In the genomic region with DNA sequence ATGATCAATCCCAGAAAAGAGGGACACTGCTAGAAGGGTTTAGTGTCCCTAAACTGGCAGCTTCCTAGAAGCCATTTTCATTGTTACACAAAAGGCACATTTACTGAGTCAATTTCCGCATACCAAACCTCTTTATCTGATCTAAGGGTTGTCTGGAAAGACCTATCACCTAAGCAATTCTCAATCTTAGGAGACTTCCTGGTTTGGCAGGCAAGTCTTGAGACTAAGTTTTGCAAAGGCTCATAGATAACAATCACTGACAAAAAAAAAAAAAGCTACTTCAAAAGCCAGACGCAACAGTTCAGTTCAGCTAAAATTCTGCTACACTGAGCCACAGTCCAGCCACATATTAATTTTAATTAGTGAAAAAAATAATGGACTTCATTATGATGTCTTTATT, we compare ENCODE assay signal across 20 mouse cellular contexts. TPM values are rescaled to one million over a fixed set of nuclear protein-coding genes. Genes with fewer than 3 reads are reported as not detected.
A peak's percentile ranks its signal among the peaks of the same experiment; 100 is the strongest.
DNase-seq lines count a peak whose midpoint lies in the region; ATAC-seq and TF ChIP-seq lines count a peak whose summit lies in the region.
"Had no signal": no experiment of that assay in that cellular context is flagged by ENCODE, and none has a peak within 500 bp of the region (broad histone marks: within the 10 kb centered on the region; RNA-seq: fewer than 3 reads in every experiment).

No protein-coding gene starts in this region.

- H3K9me3 ChIP-seq in G1E (replicated peaks) = no peaks in the 10 kb centered on the region
- H3K9me3 ChIP-seq in intestine, embryonic 16.5 days (ENCODE audit: control insufficient read depth, low read length) = no peaks in the 10 kb centered on the region
- H3K9me3 ChIP-seq: embryonic facial prominence, embryonic 12.5 days; forebrain, embryonic 15.5 days; heart, embryonic 13.5 days; hindbrain, embryonic 15.5 days had no signal

- peaks cover 9% of the 10 kb centered on the region for H3K4me1 ChIP-seq in G1E (ENCODE audit: insufficient read depth, low read depth, low read length)
- no peaks in the 10 kb centered on the region for H3K4me1 ChIP-seq in intestine, embryonic 16.5 days (ENCODE audit: control insufficient read depth, insufficient read depth, low read length)
- no peaks in the 10 kb centered on the region for H3K4me1 ChIP-seq in small intestine, adult 2 months (ENCODE audit: control insufficient read depth, insufficient read depth, insufficient read length, low read length)
- H3K4me1 ChIP-seq: embryonic facial prominence, embryonic 12.5 days; forebrain, embryonic 15.5 days; heart, embryonic 13.5 days; hindbrain, embryonic 15.5 days had no signal

- no peak for TF ChIP-seq CTCF in G1E (IDR thresholded peaks at IDR 0.05; ENCODE audit: low read depth, low read length)
- TF ChIP-seq CTCF in small intestine, adult 2 months (IDR thresholded peaks at IDR 0.05; ENCODE audit: extremely low read depth, insufficient read length, insufficient replicate concordance, low read depth, low read length) = no peak

- no peak for DNase-seq in G1E (ENCODE audit: low spot score)
- DNase-seq in R1 (ENCODE audit: low read depth, low spot score) = peak; percentile 1
- no peak for DNase-seq in adrenal gland, adult 2 months
- no peak for DNase-seq in adrenal gland, postnatal 14 days
- no peak for DNase-seq in gastrocnemius, postnatal 4 days (ENCODE audit: low spot score in 2 of 2)
- DNase-seq: adrenal gland, postnatal 36 days; cerebellum, adult 11 months; cerebellum, adult 9-10 months; cerebellum, postnatal 25 days; gastrocnemius, postnatal 10 days; heart, adult 11 months; heart, postnatal 36 days; kidney, adult 2 months had no signal

- no peak overlapping the region for H3K27ac ChIP-seq in intestine, embryonic 16.5 days (ENCODE audit: low read length)
- peak overlapping the region; percentile 73 for H3K27ac ChIP-seq in small intestine, adult 2 months (ENCODE audit: insufficient read depth, low read depth, low read length)
- H3K27ac ChIP-seq: embryonic facial prominence, embryonic 12.5 days; forebrain, embryonic 15.5 days; heart, embryonic 13.5 days; hindbrain, embryonic 15.5 days had no signal

- H3K27me3 ChIP-seq in G1E (ENCODE audit: insufficient read depth, low read length) = no peaks in the 10 kb centered on the region
- no peaks in the 10 kb centered on the region for H3K27me3 ChIP-seq in intestine, embryonic 16.5 days (replicated peaks; ENCODE audit: control insufficient read depth, insufficient read depth, low read length)
- H3K27me3 ChIP-seq in small intestine, adult 2 months (ENCODE audit: control insufficient read depth, insufficient read depth, low read length) = no peaks in the 10 kb centered on the region
- H3K27me3 ChIP-seq: CH12.LX; embryonic facial prominence, embryonic 12.5 days; forebrain, embryonic 15.5 days; heart, embryonic 13.5 days; hindbrain, embryonic 15.5 days had no signal

- H3K4me2 ChIP-seq in intestine, embryonic 16.5 days (ENCODE audit: low read depth, low read length) = no peak overlapping the region
- H3K4me2 ChIP-seq: embryonic facial prominence, embryonic 12.5 days; forebrain, embryonic 15.5 days; heart, embryonic 13.5 days; hindbrain, embryonic 15.5 days had no signal

- peaks cover under 1% of the 10 kb centered on the region for H3K36me3 ChIP-seq in G1E (replicated peaks)
- H3K36me3 ChIP-seq in intestine, embryonic 16.5 days (ENCODE audit: control insufficient read depth, insufficient read depth, low read length) = no peaks in the 10 kb centered on the region
- no peaks in the 10 kb centered on the region for H3K36me3 ChIP-seq in small intestine, adult 2 months (ENCODE audit: control insufficient read depth, insufficient read depth, low read length)
- H3K36me3 ChIP-seq: embryonic facial prominence, embryonic 12.5 days; forebrain, embryonic 15.5 days; heart, embryonic 13.5 days; hindbrain, embryonic 15.5 days had no signal

- no peak for TF ChIP-seq POLR2A in small intestine, adult 2 months (IDR thresholded peaks at IDR 0.05; ENCODE audit: low read depth, low read length)

- H3K4me3 ChIP-seq in G1E (ENCODE audit: low read depth, low read length) = no peak overlapping the region
- H3K4me3 ChIP-seq in intestine, embryonic 16.5 days (ENCODE audit: low read length) = no peak overlapping the region
- no peak overlapping the region for H3K4me3 ChIP-seq in small intestine, adult 2 months (ENCODE audit: low read depth, low read length)
- H3K4me3 ChIP-seq: embryonic facial prominence, embryonic 12.5 days; forebrain, embryonic 15.5 days; heart, embryonic 13.5 days; hindbrain, embryonic 15.5 days had no signal

- 66% methylated on average over 2 of the region's 2 CpGs for WGBS in intestine, embryonic 16.5 days
- WGBS in small intestine, adult 2 months = 41% methylated on average over 2 of the region's 2 CpGs

- no peak overlapping the region for H3K9ac ChIP-seq in intestine, embryonic 16.5 days (ENCODE audit: low read depth, low read length)
- H3K9ac ChIP-seq: embryonic facial prominence, embryonic 12.5 days; forebrain, embryonic 15.5 days; heart, embryonic 13.5 days; hindbrain, embryonic 15.5 days had no signal

- peak; percentile 73 for ATAC-seq in G1E (ENCODE audit: extremely low read depth, insufficient number of reproducible peaks, low FRiP score, poor library complexity, severe bottlenecking)
- peak; percentile 72 for ATAC-seq in intestine, embryonic 16.5 days
- ATAC-seq: forebrain, embryonic 15.5 days had no signal

RNA-seq across cellular contexts. Expression of a gene that starts 39.1 kb away (rescaled TPM):
- total RNA-seq in G1E (2014; fragmentation: Nextera tagmentation) = 28.3 and 29.1 TPM in 2 replicates
- total RNA-seq in G1E (2017) = 42.9 and 51.4 TPM in 2 replicates
- polyA plus RNA-seq in G1E (2012) = 0.58 and 0.75 TPM in 2 replicates
- polyA plus RNA-seq in intestine, embryonic 16.5 days (2015; fragmentation: Nextera tagmentation; extraction: Ambion mirVana) = 3.2 and 3.3 TPM in 2 replicates
- 0.03 TPM in 2 replicates for polyA plus RNA-seq in small intestine, adult 2 months (2012; rRNA removed)
- under 1 TPM; 0.52 to 0.93 TPM for total RNA-seq in adrenal gland, adult 2 months (2021)
- polyA plus RNA-seq in adrenal gland, adult 2 months (2012; rRNA removed) = not detected in 2 replicates
- total RNA-seq in adrenal gland, postnatal 14 days (2021) = 0.49 and 0.78 TPM in 2 replicates
- 1 to 10 TPM in 1 of 2 experiments, under 1 TPM in 1; 0.66 to 1.2 TPM for total RNA-seq in gastrocnemius, postnatal 4 days (2021)
- total RNA-seq: CH12.LX had no signal

RNA-seq across cellular contexts. Expression of a gene that starts 43.9 kb away (rescaled TPM):
- 80.2 and 86.1 TPM in 2 replicates for total RNA-seq in G1E (2014; fragmentation: Nextera tagmentation)
- 119 and 125 TPM in 2 replicates for total RNA-seq in G1E (2017)
- 19.2 and 20.6 TPM in 2 replicates for polyA plus RNA-seq in G1E (2012)
- 134 and 159 TPM in 2 replicates for polyA plus RNA-seq in intestine, embryonic 16.5 days (2015; fragmentation: Nextera tagmentation; extraction: Ambion mirVana)
- polyA plus RNA-seq in small intestine, adult 2 months (2012; rRNA removed) = 31.0 and 202 TPM in 2 replicates
- 10 to 100 TPM; 34.1 to 49.3 TPM for total RNA-seq in adrenal gland, adult 2 months (2021)
- polyA plus RNA-seq in adrenal gland, adult 2 months (2012; rRNA removed) = 52.4 and 63.8 TPM in 2 replicates
- 20.1 and 31.2 TPM in 2 replicates for total RNA-seq in adrenal gland, postnatal 14 days (2021)
- 10 to 100 TPM; 15.2 to 15.3 TPM for total RNA-seq in gastrocnemius, postnatal 4 days (2021)
- total RNA-seq: CH12.LX had no signal

Comparison
In these comparisons a context has a peak if more than half of its experiments do, and no peak if none do; other contexts are left out.
1. RNA of a gene that starts 39.1 kb away (total RNA-seq): 28.3 to 51.4 TPM in G1E; 0.66 to 1.2 TPM in gastrocnemius, postnatal 4 days, 0.52 to 0.93 TPM in adrenal gland, adult 2 months and 0.49 to 0.78 TPM in adrenal gland, postnatal 14 days; every median in the first group is over 10 times any median in the second.